Mouse (Mus musculus) liver, embryonic 14.5 days (tissue): ENCODE measurements around the gene Riiad1.

Experiments used
- CTCF ChIP-seq: IDR thresholded peaks from 2 replicates; pipeline ENCODE4 v1.5.1; 2016; ENCODE audit warnings: antibody characterized with exemption, low read depth, control low read depth
- EP300 ChIP-seq: IDR thresholded peaks from 2 replicates; pipeline ENCODE4 v1.6.1; 2016; ENCODE audit warnings: antibody characterized with exemption, low read depth

GRCm38 (mm10) chr3:94477444-94477843 is 2.7 kb downstream of the Riiad1 start:
- TF ChIP-seq CTCF (no peak), EP300 (no peak)
